Mouse (Mus musculus) CD4-positive naive resting alpha-beta T cell, adult 76 days (primary cell): ENCODE results near the gene Gm49337. TPM values are rescaled to one million over a fixed set of nuclear protein-coding genes. Genes with fewer than 3 reads are reported as not detected.

Experiments used
- total RNA-seq: library from RNA; stranded (reverse); gene quantifications from one replicate; pipeline ENCODE4 v1.2.4, GENCODE M21; 2023

Gm49337 gene
- total RNA-seq: not detected

DNA sequence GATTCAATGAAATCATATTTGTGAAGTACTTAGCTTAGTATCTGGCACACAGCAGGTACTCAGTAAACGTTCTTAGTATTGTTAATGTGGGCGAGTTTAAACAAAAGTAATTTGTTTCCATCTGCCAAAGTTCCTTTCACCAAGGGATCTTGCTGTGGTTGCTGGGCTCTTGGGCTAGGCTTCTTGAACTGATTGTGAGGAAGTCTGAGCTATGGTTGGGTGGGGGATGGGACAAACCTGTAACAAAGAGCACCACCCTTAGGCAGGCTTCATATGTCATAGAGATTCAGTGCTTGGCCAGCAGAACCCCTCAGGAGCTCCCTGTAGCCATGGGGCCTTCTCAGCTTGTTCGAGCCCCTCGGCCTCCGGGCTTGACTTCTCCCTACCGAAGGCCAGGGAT lies at the start of gene Gm49337, which contains the start of gene 1700042G07Rik:
Gene Gm49337, plus strand, starts transcription at position 313 of the 400 bp plus-strand sequence.
Gene 1700042G07Rik, plus strand, starts transcription at position 301 of the 400 bp plus-strand sequence.

DNA sequence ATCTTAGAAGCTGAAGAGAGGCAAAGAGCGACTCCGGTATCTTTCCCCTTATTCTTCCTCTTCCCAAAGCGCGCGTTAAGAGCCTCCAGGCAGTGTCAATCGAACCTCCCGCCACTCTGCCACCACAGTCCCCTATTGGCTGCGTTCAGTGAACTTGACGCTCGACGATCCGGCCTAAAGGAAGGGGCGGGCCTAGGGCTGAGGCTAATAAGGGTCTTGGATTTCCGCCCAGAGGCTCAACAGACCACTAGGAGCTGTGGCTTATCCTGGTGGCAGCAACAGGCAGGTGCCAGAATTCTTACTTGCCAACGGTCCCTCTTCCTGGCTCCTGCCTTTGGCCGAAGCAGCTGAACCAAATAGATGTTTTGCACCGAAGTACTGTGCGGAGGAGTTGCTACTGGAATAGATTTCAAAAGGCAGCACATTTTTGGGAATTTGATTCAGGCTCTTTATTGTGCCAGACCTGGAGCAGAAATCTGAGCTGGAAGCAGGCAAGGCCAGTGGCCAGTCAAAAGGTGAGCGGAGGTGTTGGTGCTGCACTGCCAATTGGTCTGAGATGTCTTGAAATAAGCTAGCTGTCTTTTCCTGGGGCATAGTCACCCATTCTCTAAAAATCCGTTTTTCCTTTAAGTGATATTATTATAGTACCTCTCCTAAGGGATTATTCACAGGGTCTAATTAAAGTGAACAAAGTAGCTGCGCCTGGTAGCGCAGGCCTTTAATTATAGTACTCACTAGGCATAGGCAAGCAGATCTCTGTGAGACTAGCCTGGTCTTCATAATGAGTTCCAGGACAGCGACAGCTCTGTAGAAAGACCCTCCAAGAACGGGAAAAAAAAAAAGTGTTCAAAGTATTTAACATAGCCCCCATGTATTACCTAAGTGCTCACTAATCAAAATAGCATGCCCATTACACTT lies 49.3 kb upstream of the Gm49337 start, which contains the start of the genes Rad54l and Pomgnt1:
Gene Rad54l, minus strand, starts transcription at position 89 of the 918 bp plus-strand sequence.
Gene Pomgnt1, plus strand, starts transcription at position 239 of the 918 bp plus-strand sequence.

DNA sequence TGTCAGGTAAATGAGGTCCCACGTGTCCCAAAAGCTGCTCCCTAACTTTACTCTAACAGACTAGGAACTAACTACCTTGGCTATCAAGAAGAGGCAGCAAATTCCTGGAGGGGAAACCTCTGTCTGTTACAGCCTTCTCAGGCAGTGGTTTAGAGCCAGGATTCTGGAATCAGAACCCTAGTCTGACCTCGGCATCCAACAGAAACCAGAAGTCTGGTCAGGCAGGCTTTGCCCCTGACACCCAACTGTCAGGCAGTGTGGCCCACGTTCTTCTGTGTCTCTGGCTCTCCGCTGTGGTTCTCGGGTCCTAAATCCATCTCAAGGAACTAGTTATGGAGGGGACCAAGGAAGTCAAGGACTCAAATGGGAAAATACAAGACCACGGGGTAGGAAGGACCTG lies 21.9 kb upstream of the Gm49337 start, which contains the start of gene Lurap1:
Gene Lurap1, minus strand, starts transcription at position 101 of the 400 bp plus-strand sequence.

DNA sequence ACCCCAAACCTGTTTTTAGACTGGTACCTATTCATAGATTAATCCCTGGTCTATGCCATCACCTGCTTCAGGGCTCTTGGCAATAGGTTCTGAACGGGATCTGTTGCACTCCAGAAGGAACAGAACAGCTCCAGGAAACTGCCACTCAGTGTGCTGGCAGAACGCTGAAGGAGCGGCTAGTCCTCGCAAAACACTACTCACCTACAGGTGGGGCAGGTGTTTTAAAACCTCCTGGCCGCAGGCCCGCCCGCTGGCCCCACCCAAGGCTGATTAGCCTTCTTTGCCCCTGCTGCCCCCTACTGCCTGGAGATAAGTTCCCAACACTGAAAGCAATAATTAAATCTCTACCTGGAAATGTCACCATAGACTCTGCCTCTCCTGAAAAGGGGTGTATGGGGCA lies 5.8 kb upstream of the Gm49337 start, which contains the start of gene Tspan1:
Gene Tspan1, minus strand, starts transcription at position 198 of the 400 bp plus-strand sequence.

DNA sequence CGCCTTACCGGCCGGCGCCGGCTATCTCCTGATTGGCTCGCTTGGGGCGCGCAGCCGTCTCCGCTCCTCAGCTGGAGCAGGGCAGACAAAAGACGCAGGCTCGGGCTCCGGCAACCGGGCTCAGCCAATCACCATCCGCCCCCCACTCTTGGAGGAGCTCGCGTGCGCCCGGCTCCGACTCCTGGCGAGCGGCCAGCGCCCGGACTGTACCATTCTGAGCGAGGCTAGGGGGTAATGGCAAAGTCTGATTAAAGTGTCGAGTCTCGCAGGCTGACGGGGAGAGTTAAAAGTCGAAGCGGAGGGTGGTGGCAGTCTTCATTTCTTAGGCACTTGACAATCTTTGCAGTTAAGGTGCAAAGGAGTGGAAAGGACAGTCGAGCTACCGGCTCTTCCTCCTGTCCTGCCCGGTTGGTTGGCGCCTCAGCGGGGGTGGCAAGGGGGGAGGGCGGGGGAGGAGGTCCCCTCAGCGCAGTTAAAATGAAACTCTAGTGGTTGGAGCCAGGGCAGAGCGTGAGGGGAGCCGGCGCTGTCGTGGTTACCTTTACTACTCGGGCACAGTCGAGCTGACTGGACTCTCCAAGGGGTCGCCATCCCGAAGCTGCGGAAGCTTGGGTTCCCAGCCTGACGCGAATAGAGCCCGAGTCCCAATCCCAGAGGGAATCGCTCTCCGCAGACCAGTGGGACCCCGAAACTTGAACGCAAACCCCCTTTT lies 48.1 kb downstream of the Gm49337 start, which contains the start of gene Pik3r3:
Gene Pik3r3, plus strand, starts transcription at position 479 of the 712 bp plus-strand sequence.

Other genes with a start within 250 kb of the Gm49337 start
- gene Dmbx1, start 233.5 kb upstream of the Gm49337 start, total RNA-seq: not detected
- 141 TPM for gene Faah, start 155.5 kb upstream of the Gm49337 start, total RNA-seq
- 63.0 TPM for gene Nsun4, start 119.5 kb upstream of the Gm49337 start, total RNA-seq
- gene Uqcrh, start 98.3 kb upstream of the Gm49337 start, total RNA-seq: 297 TPM
- gene Lrrc41, start 98.1 kb upstream of the Gm49337 start, total RNA-seq: 25.1 TPM
- 0.38 TPM for gene Rad54l, start 49.7 kb upstream of the Gm49337 start, total RNA-seq
- gene Pomgnt1, start 49.5 kb upstream of the Gm49337 start, total RNA-seq: 31.9 TPM
- gene Lurap1, start 22.0 kb upstream of the Gm49337 start, total RNA-seq: 0.56 TPM
- not detected for gene Tspan1, start 5.8 kb upstream of the Gm49337 start, total RNA-seq
- gene 1700042G07Rik, start within 50 bp of the Gm49337 start, total RNA-seq: not detected
- gene Pik3r3, start 48.2 kb downstream of the Gm49337 start, total RNA-seq: 3.2 TPM